ENCODE assay signal across 23 mouse cellular contexts in the genomic region with DNA sequence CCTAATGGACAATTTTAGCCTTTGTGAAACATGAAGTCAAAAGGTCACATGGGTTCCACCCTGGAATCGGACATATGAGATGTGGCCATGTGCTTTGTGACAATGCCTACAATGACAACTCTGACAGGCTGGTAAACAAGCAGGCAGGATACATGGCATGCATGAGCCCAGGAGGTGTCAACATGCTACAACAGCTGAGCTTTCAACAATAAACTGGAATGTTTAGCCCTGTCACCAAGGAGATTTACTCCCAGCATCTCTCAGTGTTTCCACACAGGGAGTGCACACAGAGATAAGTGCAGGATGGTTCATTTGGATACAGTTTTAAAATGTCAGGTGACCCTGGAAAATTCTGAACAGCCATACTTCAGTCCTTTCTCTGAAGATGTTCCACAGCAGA.
DNase-seq lines count a peak whose midpoint lies in the region; ATAC-seq and TF ChIP-seq lines count a peak whose summit lies in the region.
"Had no signal": no experiment of that assay in that cellular context is flagged by ENCODE, and none has a peak within 500 bp of the region (broad histone marks: within the 10 kb centered on the region; RNA-seq: fewer than 3 reads in every experiment).

No protein-coding gene starts in this region.

- no peak for TF ChIP-seq CTCF in heart, postnatal 0 days (IDR thresholded peaks at IDR 0.05; ENCODE audit: low read depth)

- no peak for TF ChIP-seq EP300 in heart, postnatal 0 days (IDR thresholded peaks at IDR 0.05; ENCODE audit: low read depth)

- H3K4me3 ChIP-seq in heart, postnatal 0 days (ENCODE audit: low read depth, low read length), result no peak overlapping the region
- H3K4me3 ChIP-seq: embryonic facial prominence, embryonic 13.5 days; embryonic facial prominence, embryonic 15.5 days; erythroblast, embryonic 14.5 days; forebrain, embryonic 10.5 days; forebrain, embryonic 12.5 days; forebrain, embryonic 15.5 days had no signal

- H3K4me2 ChIP-seq in heart, postnatal 0 days (ENCODE audit: low read depth, low read length), result no peak overlapping the region
- H3K4me2 ChIP-seq: embryonic facial prominence, embryonic 13.5 days; embryonic facial prominence, embryonic 15.5 days; forebrain, embryonic 12.5 days; forebrain, embryonic 15.5 days had no signal

- H3K27ac ChIP-seq in heart, postnatal 0 days (ENCODE audit: low read depth), result no peak overlapping the region
- H3K27ac ChIP-seq: embryonic facial prominence, embryonic 13.5 days; embryonic facial prominence, embryonic 15.5 days; forebrain, embryonic 10.5 days; forebrain, embryonic 12.5 days; forebrain, embryonic 15.5 days had no signal

- DNase-seq in embryo, embryonic 9.5 days (ENCODE audit: extremely low spot score), result peak; percentile 20
- no peak for DNase-seq in embryo, embryonic 10.5 days (ENCODE audit: low spot score)
- DNase-seq in heart, postnatal 0 days (ENCODE audit: low spot score), result no peak
- no peak for DNase-seq in heart, postnatal 14 days
- peak; percentile 5 for DNase-seq in layer of hippocampus, adult 9-11 months
- no peak for DNase-seq in layer of hippocampus, adult 18-20 months (ENCODE audit: low spot score in 2 of 2)
- DNase-seq in layer of hippocampus, postnatal 14 days (ENCODE audit: low spot score in 2 of 2), result peak; percentile 35 to 55
- DNase-seq in layer of hippocampus, adult 8-10 months (ENCODE audit: low spot score in 2 of 2), result no peak
- DNase-seq: adrenal gland, adult 2 months; adrenal gland, postnatal 10 days; adrenal gland, postnatal 25 days; cerebellum, adult 11 months; cerebellum, adult 18-20 months; cerebellum, adult 8-10 months; cerebellum, adult 9-11 months; cerebellum, postnatal 14 days; cerebellum, postnatal 36 days had no signal

- WGBS in heart, postnatal 0 days, result 52% methylated on average over 1 of the region's 1 CpGs

- peak; percentile 52; the same call in 1 of the 2 replicates for ATAC-seq in heart, postnatal 0 days (ENCODE audit: insufficient read depth, low read depth)
- ATAC-seq: forebrain, embryonic 15.5 days had no signal

- no peaks in the 10 kb centered on the region for H3K9me3 ChIP-seq in heart, postnatal 0 days (replicated peaks; ENCODE audit: control insufficient read depth, low read length)
- H3K9me3 ChIP-seq: embryonic facial prominence, embryonic 13.5 days; embryonic facial prominence, embryonic 15.5 days; forebrain, embryonic 10.5 days; forebrain, embryonic 12.5 days; forebrain, embryonic 15.5 days had no signal

- no peak overlapping the region for H3K9ac ChIP-seq in heart, postnatal 0 days (replicated peaks; ENCODE audit: low read depth, low read length)
- H3K9ac ChIP-seq: embryonic facial prominence, embryonic 13.5 days; embryonic facial prominence, embryonic 15.5 days; forebrain, embryonic 12.5 days; forebrain, embryonic 15.5 days had no signal

- intact Hi-C loops in heart, postnatal 14 days (cut with DNase I), result no loop called here

- H3K27me3 ChIP-seq in heart, postnatal 0 days (ENCODE audit: control insufficient read depth, insufficient read depth, low read length), result no peaks in the 10 kb centered on the region
- H3K27me3 ChIP-seq: embryonic facial prominence, embryonic 13.5 days; embryonic facial prominence, embryonic 15.5 days; forebrain, embryonic 12.5 days; forebrain, embryonic 15.5 days had no signal

- H3K36me3 ChIP-seq in heart, postnatal 0 days (replicated peaks; ENCODE audit: control insufficient read depth, insufficient read depth, low read length), result no peaks in the 10 kb centered on the region
- H3K36me3 ChIP-seq: embryonic facial prominence, embryonic 13.5 days; embryonic facial prominence, embryonic 15.5 days; forebrain, embryonic 10.5 days; forebrain, embryonic 12.5 days; forebrain, embryonic 15.5 days had no signal

- peaks cover 10% of the 10 kb centered on the region for H3K4me1 ChIP-seq in heart, postnatal 0 days (ENCODE audit: control insufficient read depth, insufficient read depth)
- H3K4me1 ChIP-seq: embryonic facial prominence, embryonic 13.5 days; embryonic facial prominence, embryonic 15.5 days; forebrain, embryonic 10.5 days; forebrain, embryonic 12.5 days had no signal

Comparison
In these comparisons a context has a peak if more than half of its experiments do, and no peak if none do; other contexts are left out.
1. DNase-seq: peak in embryo, embryonic 9.5 days (single experiment), layer of hippocampus, adult 9-11 months (single experiment) and layer of hippocampus, postnatal 14 days (2 of 2); none in embryo, embryonic 10.5 days (single experiment), heart, postnatal 0 days (single experiment), heart, postnatal 14 days (0 of 2), layer of hippocampus, adult 18-20 months (0 of 2) and layer of hippocampus, adult 8-10 months (0 of 2).